Mouse (Mus musculus) CH12.LX (cell line): ENCODE results near the gene Col18a1. TPM values are rescaled to one million over a fixed set of nuclear protein-coding genes. Genes with fewer than 3 reads are reported as not detected.

Source experiments
- DNase-seq: peaks from one replicate; pipeline ENCODE4 v3.0.0-alpha.2; 2013; ENCODE audit errors: extremely low read depth
- H3K27ac ChIP-seq: 2 replicates; pipeline ENCODE4 v1.5.1; 2012; ENCODE audit warnings: low read depth, mild to moderate bottlenecking, control low read depth, moderate library complexity; ENCODE audit not compliant: insufficient read depth
- H3K27me3 ChIP-seq: replicated peaks from 2 replicates; pipeline ENCODE3; 2012; ENCODE audit warnings: inconsistent platforms
- H3K36me3 ChIP-seq, 2 experiments: replicated peaks in 1 of 2; 2 replicates each; pipeline versions ENCODE3 to v1.6.1; 2012; ENCODE audit warnings: inconsistent platforms in 1 of 2, low read length in 1 of 2, mild to moderate bottlenecking in 1 of 2, mixed read lengths in 1 of 2, moderate library complexity in 1 of 2; ENCODE audit not compliant: control insufficient read depth in 1 of 2, insufficient read depth in 1 of 2
- H3K4me1 ChIP-seq, 2 experiments: 2 replicates each; pipeline ENCODE4 v1.6.1; 2012; ENCODE audit warnings: inconsistent platforms in 1 of 2, moderate library complexity in 1 of 2; ENCODE audit not compliant: insufficient read depth in 2 of 2, control insufficient read depth in 1 of 2
- H3K4me2 ChIP-seq: 2 replicates; pipeline ENCODE4 v1.6.1; 2012; ENCODE audit warnings: low read depth, mild to moderate bottlenecking, control low read depth; ENCODE audit not compliant: poor library complexity, insufficient read depth, severe bottlenecking
- H3K4me3 ChIP-seq, 3 experiments: fragments of 150-350 bp in 1 of 3; sonication (generic) in 1 of 3; replicated peaks in 1 of 3; 2 replicates each; pipeline versions ENCODE3 to v1.5.1; 2011 to 2012; ENCODE audit warnings: low read depth in 2 of 3, low read length in 2 of 3, mild to moderate bottlenecking in 2 of 3, moderate library complexity in 2 of 3, control low read depth in 1 of 3, improper control_type of control experiment in 1 of 3, inconsistent platforms in 1 of 3, mixed read lengths in 1 of 3; ENCODE audit not compliant: poor library complexity in 1 of 3
- H3K79me2 ChIP-seq: replicated peaks from 2 replicates; pipeline ENCODE4 v1.6.1; 2012; ENCODE audit warnings: mild to moderate bottlenecking, moderate library complexity; ENCODE audit not compliant: control insufficient read depth, poor library complexity, insufficient read depth, severe bottlenecking; ENCODE audit errors: extremely low read depth
- H3K9ac ChIP-seq: 2 replicates; pipeline ENCODE4 v1.6.1; 2012; ENCODE audit warnings: low read depth, mild to moderate bottlenecking, control low read depth, moderate library complexity; ENCODE audit not compliant: insufficient read depth
- H3K9me3 ChIP-seq: replicated peaks from 2 replicates; pipeline ENCODE3; 2012; ENCODE audit warnings: low read length, inconsistent platforms, mixed read lengths
- BHLHE40 ChIP-seq: IDR thresholded peaks from 2 replicates; pipeline ENCODE4 v1.6.1; 2011; ENCODE audit warnings: mild to moderate bottlenecking, low read depth, low read length, improper control_type of control experiment
- CHD2 ChIP-seq: IDR thresholded peaks from 2 replicates; pipeline ENCODE4 v1.6.1; 2011; ENCODE audit warnings: low read length, improper control_type of control experiment
- CTCF ChIP-seq, 2 experiments: IDR thresholded peaks in 1 of 2; conservative IDR thresholded peaks in 1 of 2; 2 replicates each; pipeline ENCODE4 v1.5.1; 2011 to 2012; ENCODE audit warnings: low read depth in 2 of 2, low read length in 2 of 2, improper control_type of control experiment in 1 of 2, inconsistent platforms in 1 of 2, mild to moderate bottlenecking in 1 of 2, moderate library complexity in 1 of 2
- ELF1 ChIP-seq: IDR thresholded peaks from 2 replicates; pipeline ENCODE4 v1.6.1; 2014; ENCODE audit warnings: low read depth, mild to moderate bottlenecking, inconsistent platforms, low read length, improper control_type of control experiment
- ETS1 ChIP-seq: conservative IDR thresholded peaks from 2 replicates; pipeline ENCODE4 v1.6.1; 2012; ENCODE audit warnings: low read depth, mild to moderate bottlenecking, inconsistent platforms, low read length, improper control_type of control experiment, moderate library complexity
- GABPA ChIP-seq: IDR thresholded peaks from 2 replicates; pipeline ENCODE4 v1.6.1; 2012; ENCODE audit warnings: low read depth, low read length, improper control_type of control experiment, inconsistent platforms; ENCODE audit not compliant: insufficient replicate concordance
- HCFC1 ChIP-seq: IDR thresholded peaks from 2 replicates; pipeline ENCODE4 v1.6.1; 2012; ENCODE audit warnings: low read depth, mild to moderate bottlenecking, inconsistent platforms, low read length, improper control_type of control experiment
- JUND ChIP-seq: conservative IDR thresholded peaks from 2 replicates; pipeline ENCODE4 v1.6.1; 2011; ENCODE audit warnings: low read depth, low read length, improper control_type of control experiment
- MAFK ChIP-seq: IDR thresholded peaks from 2 replicates; pipeline ENCODE4 v1.6.1; 2011; ENCODE audit warnings: low read length, improper control_type of control experiment; ENCODE audit not compliant: insufficient replicate concordance
- MEF2A ChIP-seq: IDR thresholded peaks from 2 replicates; pipeline ENCODE4 v1.6.1; 2014; ENCODE audit warnings: low read depth, mild to moderate bottlenecking, inconsistent platforms, low read length, improper control_type of control experiment, borderline replicate concordance
- NELFE ChIP-seq: IDR thresholded peaks from 2 replicates; pipeline ENCODE4 v1.6.1; 2011; ENCODE audit warnings: low read depth, low read length, improper control_type of control experiment
- NRF1 ChIP-seq: IDR thresholded peaks from 2 replicates; pipeline ENCODE4 v1.6.1; 2014; ENCODE audit warnings: low read depth, mild to moderate bottlenecking, inconsistent platforms, low read length, improper control_type of control experiment, moderate library complexity
- POLR2AphosphoS2 ChIP-seq: IDR thresholded peaks from 2 replicates; pipeline ENCODE4 v1.6.1; 2011; ENCODE audit warnings: low read depth, low read length, improper control_type of control experiment
- RCOR1 ChIP-seq: conservative IDR thresholded peaks from 2 replicates; pipeline ENCODE4 v1.6.1; 2012; ENCODE audit warnings: low read depth, mild to moderate bottlenecking, inconsistent platforms, low read length, improper control_type of control experiment
- SMC3 ChIP-seq: IDR thresholded peaks from 2 replicates; pipeline ENCODE4 v1.6.1; 2011; ENCODE audit warnings: low read depth, low read length, improper control_type of control experiment
- UBTF ChIP-seq: IDR thresholded peaks from 2 replicates; pipeline ENCODE4 v1.6.1; 2012; ENCODE audit warnings: low read depth, mild to moderate bottlenecking, inconsistent platforms, low read length, improper control_type of control experiment, moderate library complexity
- USF2 ChIP-seq: conservative IDR thresholded peaks from 2 replicates; pipeline ENCODE4 v1.6.1; 2011; ENCODE audit warnings: low read depth, low read length, improper control_type of control experiment
- ZC3H11A ChIP-seq: IDR thresholded peaks from 2 replicates; pipeline ENCODE4 v1.6.1; 2012; ENCODE audit warnings: low read depth, mild to moderate bottlenecking, inconsistent platforms, low read length, improper control_type of control experiment
- ZKSCAN1 ChIP-seq: IDR thresholded peaks from 2 replicates; pipeline ENCODE4 v1.6.1; 2012; ENCODE audit warnings: low read depth, inconsistent platforms, low read length, improper control_type of control experiment, borderline replicate concordance
- dilution Hi-C: fragments of 300-500 bp; cut with MboI; formaldehyde crosslinking; loops from 2 replicates; pipeline ENCODE4 v1.14.3; 2020; ENCODE audit warnings: low sequenced_read_pairs; ENCODE audit not compliant: extremely low pct_unique_long_range_greater_than_20kb, extremely low pct_ligation_motif_present
- in situ Hi-C: fragments of 300-500 bp; cut with MboI; formaldehyde crosslinking; loops from 3 replicates; pipeline ENCODE4 v1.14.3; 2019; ENCODE audit warnings: low sequenced_read_pairs, low pct_ligation_motif_present, low pct_unique_long_range_greater_than_20kb, mixed read lengths
- polyA plus RNA-seq: library from polyadenylated mRNA; unstranded; fragments of >175 nt; gene quantifications from 2 replicates; pipeline ENCODE4 v1.2.1, GENCODE M21; 2012; ENCODE audit warnings: low read depth; ENCODE audit not compliant: insufficient read length
- total RNA-seq, 2 experiments: library from RNA; depleted of rRNA; stranded (reverse); fragments of 300-350 nt in 1 of 2; fragments of >200 nt in 1 of 2; gene quantifications; 2 replicates each; pipeline ENCODE4 v1.2.3; 2012 to 2014

The Col18a1 gene
- total and polyA plus RNA-seq, 3 experiments: 0.17 to 14.5 (median 1.7) TPM

DNA sequence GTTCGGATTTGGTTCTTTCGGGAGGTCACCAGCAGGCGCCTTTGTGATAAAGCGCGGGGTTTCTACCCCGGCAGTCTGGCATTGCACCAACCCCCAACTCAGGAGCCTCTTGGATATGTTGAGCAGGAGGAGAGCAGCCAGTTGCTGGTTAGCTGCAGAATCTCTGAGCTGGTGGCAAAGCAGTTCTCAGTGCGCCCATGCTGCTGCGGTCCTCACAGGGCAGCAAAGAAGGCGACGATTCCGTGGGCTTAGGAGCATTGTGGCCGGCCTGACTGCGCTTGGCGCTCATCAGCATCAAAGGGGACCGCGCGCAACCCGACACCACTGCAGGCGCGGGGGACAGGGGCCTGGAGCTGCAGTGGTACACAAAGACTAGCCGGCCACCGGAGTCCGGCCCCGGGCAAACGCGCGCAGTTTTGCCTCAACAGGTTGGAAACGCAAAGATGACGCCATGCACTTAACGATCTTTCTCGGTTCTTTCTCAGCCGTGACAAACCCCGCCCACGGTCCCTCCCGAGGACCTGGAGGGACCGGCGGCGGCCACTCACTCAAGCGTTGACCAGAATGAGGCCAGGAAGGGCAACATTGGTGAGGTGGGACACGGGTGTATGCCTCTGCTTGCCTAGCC is 916 bp downstream of the Col18a1 start:
- in situ Hi-C loops (no loop called here), dilution Hi-C loops (no loop called here)
- no peak overlapping the region for H3K4me3 ChIP-seq
- H3K4me1 ChIP-seq: peaks cover 6 to 7% of the 10 kb centered on the region in 2 experiments; a peak in 3 of 4 replicates
- H3K9me3 ChIP-seq: no peaks in the 10 kb centered on the region
- no peaks in the 10 kb centered on the region for H3K36me3 ChIP-seq
- H3K79me2 ChIP-seq: no peaks in the 10 kb centered on the region
- DNase-seq: no peak
- H3K4me2 ChIP-seq: peak overlapping the region; percentile 54
- H3K27me3 ChIP-seq: peaks cover 81% of the 10 kb centered on the region
- no peak for TF ChIP-seq BHLHE40
- 0 out of 2 replicates have a peak, but pooled peaks have one; percentile 44 for TF ChIP-seq UBTF
- no peak for TF ChIP-seq SMC3
- no peak for TF ChIP-seq NRF1
- no peak for TF ChIP-seq JUND
- TF ChIP-seq USF2: no peak
- H3K27ac ChIP-seq: no peak overlapping the region
- H3K9ac ChIP-seq: no peak overlapping the region

DNA sequence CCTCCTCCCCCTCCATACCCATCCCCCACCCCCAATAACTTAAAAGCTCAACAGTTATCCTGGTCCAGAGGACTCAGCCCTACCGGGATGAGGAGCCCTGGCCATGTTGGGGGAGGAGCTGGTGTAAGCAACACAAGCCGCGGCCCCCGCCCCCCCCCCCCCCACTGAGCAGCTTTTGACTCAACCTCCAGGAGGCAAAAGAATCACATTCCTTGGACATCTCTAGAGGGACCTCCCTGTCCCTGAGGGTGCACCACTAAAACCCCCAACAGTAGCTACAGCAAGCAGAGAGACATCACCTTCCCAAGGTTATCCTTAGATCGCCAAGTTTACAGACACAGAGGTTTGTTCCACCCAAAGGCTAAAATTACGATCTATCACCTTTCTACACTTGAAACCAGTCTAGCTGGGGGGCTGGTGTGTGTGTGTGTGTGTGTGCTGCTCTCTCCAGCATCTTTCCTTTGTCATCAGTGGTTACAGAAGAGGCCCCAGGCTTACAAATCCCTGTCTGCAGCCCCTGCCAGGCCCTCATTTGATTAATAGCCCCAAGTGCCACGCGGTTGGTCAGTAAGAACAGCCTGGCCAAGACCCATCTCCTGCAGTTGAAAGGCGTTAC is 1.8 kb downstream of the Col18a1 start:
- no peak for DNase-seq
- Histone ChIP-seq H3K4me2 (no peak overlapping the region), H3K27me3 (peaks cover 86% of the 10 kb centered on the region), H3K4me3 (no peak overlapping the region), H3K9me3 (no peaks in the 10 kb centered on the region), H3K27ac (no peak overlapping the region), H3K9ac (no peak overlapping the region), H3K79me2 (no peaks in the 10 kb centered on the region), H3K4me1 (peaks cover 6 to 7% of the 10 kb centered on the region in 2 experiments; a peak in 3 of 4 replicates), H3K36me3 (no peaks in the 10 kb centered on the region)
- TF ChIP-seq ETS1 (no peak), POLR2AphosphoS2 (no peak), UBTF (no peak), MAFK (no peak), RCOR1 (no peak), MEF2A (no peak), CTCF (conservative IDR thresholded peaks at IDR 0.05 in 1 of 2, IDR thresholded peaks at IDR 0.05 in 1 of 2; ENCODE audit: low read depth in 2 of 2, low read length in 2 of 2) (no peak), NELFE (no peak), NRF1 (no peak), HCFC1 (no peak), ZC3H11A (no peak), CHD2 (no peak), GABPA (no peak), ELF1 (no peak), USF2 (no peak), ZKSCAN1 (no peak)
- in situ Hi-C loops (no loop called here), dilution Hi-C loops (no loop called here)
